Mouse (Mus musculus) CD4-positive, CD25-positive, alpha-beta regulatory T cell (primary cell): Measurements from ENCODE around the gene Olfr1097. TPM values are rescaled to one million over a fixed set of nuclear protein-coding genes. Genes with fewer than 3 reads are reported as not detected.

Experiments
- polyA plus RNA-seq: library from polyadenylated mRNA; unstranded; fragments of 100-300 nt; shearing (Covaris generic); gene quantifications from one replicate; pipeline ENCODE4 v1.2.1, GENCODE M21; 2017

The Olfr1097 gene
- not detected for polyA plus RNA-seq

DNA sequence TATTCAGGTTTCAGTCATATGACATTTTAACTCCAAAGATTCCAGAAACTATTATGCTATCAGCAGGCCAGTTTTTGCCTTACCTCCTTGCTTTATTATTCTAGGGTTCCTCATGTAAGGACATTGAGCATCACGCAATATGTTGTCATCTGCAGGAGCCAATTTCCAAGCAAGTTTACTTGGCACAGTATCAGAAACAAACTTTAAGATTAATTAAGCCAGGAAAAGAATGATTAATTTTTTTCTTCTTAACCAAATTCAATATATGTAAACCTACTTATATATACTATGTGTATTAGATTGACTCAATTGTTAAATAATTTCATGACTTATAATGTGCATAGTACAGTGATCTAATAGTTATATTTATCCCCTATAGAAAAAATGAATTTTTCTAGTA lies at the start of gene Olfr1097:
Olfr1097 (minus strand) TSS at position 101 of the 400 bp plus-strand sequence.

DNA sequence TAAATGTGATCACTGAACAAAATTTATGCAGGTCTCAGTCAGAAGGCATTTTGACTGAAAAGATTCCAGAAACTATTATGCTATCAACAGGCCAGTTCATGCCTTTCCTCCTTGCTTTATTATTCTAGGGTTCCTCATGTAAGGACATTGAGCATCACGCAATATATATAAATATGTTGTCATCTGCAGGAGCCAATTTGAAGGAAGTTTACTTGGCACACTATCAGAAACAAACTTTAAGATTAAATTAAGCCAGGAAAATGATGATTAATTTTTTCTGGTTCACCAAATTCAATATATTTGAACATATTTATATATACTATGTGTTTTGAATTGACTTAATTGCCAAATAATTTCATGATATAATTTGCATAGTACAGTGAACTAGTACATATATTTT lies 32.4 kb upstream of the Olfr1097 start, which contains the start of gene Olfr1098:
Olfr1098 (minus strand) TSS at position 101 of the 400 bp plus-strand sequence.

DNA sequence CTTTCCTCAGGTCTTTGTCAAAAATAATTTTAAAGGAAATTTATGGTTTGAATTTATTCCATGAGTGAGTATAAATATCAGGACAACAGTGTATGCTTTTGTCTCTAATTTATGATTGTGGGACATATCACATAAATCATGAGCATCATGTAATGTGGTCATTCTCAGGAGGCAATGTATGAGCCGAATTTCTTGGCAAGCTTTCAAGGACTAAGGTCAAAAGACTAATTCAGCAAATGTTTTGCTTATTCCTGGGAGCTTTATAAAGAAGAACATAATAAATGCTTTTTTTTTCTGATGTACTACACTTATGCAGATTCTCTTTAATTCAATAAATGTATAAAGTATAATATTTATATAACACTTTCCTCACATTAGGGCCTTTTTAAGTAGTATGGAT lies 17.3 kb downstream of the Olfr1097 start, which contains the start of gene Gm13723:
Gm13723 (minus strand) TSS at position 101 of the 400 bp plus-strand sequence.

DNA sequence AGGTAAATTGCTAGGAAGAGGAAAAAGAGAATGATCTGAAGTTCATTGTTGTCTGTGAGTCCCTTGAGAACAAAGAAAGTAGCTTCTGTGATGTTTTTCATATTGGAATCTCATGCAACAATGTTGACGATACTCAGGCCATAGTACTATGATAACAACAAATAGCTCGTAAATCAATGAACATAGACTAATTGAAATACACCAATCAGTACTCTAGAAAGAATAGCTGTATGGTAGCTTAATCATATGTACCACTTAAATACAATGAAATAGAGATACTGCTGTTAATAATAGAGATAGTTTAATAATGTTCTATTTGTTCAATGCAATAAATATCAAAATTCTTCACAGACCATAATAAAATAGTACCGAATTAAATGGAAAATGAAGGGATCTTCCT lies 40.4 kb downstream of the Olfr1097 start, which contains the start of gene Olfr1095:
Olfr1095 (minus strand) TSS at position 101 of the 400 bp plus-strand sequence.

Other genes with a start within 250 kb of the Olfr1097 start
- not detected for gene Olfr1085, start 230.2 kb downstream of the Olfr1097 start, polyA plus RNA-seq
- gene Olfr1086, start 212.1 kb downstream of the Olfr1097 start, polyA plus RNA-seq: 0.19 TPM
- gene Olfr1087, start 193.8 kb downstream of the Olfr1097 start, polyA plus RNA-seq: not detected
- gene Olfr1089, start 158.5 kb downstream of the Olfr1097 start, polyA plus RNA-seq: not detected
- gene Olfr1090, start 133.2 kb downstream of the Olfr1097 start, polyA plus RNA-seq: not detected
- not detected for gene Olfr1093, start 109.7 kb downstream of the Olfr1097 start, polyA plus RNA-seq
- gene Olfr141, start 82.2 kb downstream of the Olfr1097 start, polyA plus RNA-seq: not detected
- gene Olfr1094, start 67.6 kb downstream of the Olfr1097 start, polyA plus RNA-seq: not detected
- gene Olfr1095, start 40.5 kb downstream of the Olfr1097 start, polyA plus RNA-seq: not detected
- not detected for gene Gm13723, start 17.4 kb downstream of the Olfr1097 start, polyA plus RNA-seq
- not detected for gene Olfr1098, start 32.3 kb upstream of the Olfr1097 start, polyA plus RNA-seq
- not detected for gene Olfr1099, start 68.5 kb upstream of the Olfr1097 start, polyA plus RNA-seq
- not detected for gene Olfr1100, start 87.7 kb upstream of the Olfr1097 start, polyA plus RNA-seq
- gene Olfr1101, start 99.0 kb upstream of the Olfr1097 start, polyA plus RNA-seq: not detected
- gene Olfr1102, start 106.2 kb upstream of the Olfr1097 start, polyA plus RNA-seq: not detected
- not detected for gene Olfr1104, start 134.9 kb upstream of the Olfr1097 start, polyA plus RNA-seq
- gene Olfr1105, start 144.3 kb upstream of the Olfr1097 start, polyA plus RNA-seq: not detected
- not detected for gene Olfr1106, start 160.1 kb upstream of the Olfr1097 start, polyA plus RNA-seq
- not detected for gene Olfr1107, start 183.6 kb upstream of the Olfr1097 start, polyA plus RNA-seq
- 0.17 TPM for gene Olfr1109, start 203.8 kb upstream of the Olfr1097 start, polyA plus RNA-seq
- gene Olfr259, start 222.4 kb upstream of the Olfr1097 start, polyA plus RNA-seq: not detected
- not detected for gene Olfr1110, start 248.1 kb upstream of the Olfr1097 start, polyA plus RNA-seq